Mouse (Mus musculus): ENCODE data around the gene Cep70. TPM values are rescaled to one million over a fixed set of nuclear protein-coding genes. Genes with fewer than 3 reads are reported as not detected.

Gene Cep70
- polyA plus RNA-seq, 1 experiment from 2014 or later, result 53.2 TPM

DNA sequence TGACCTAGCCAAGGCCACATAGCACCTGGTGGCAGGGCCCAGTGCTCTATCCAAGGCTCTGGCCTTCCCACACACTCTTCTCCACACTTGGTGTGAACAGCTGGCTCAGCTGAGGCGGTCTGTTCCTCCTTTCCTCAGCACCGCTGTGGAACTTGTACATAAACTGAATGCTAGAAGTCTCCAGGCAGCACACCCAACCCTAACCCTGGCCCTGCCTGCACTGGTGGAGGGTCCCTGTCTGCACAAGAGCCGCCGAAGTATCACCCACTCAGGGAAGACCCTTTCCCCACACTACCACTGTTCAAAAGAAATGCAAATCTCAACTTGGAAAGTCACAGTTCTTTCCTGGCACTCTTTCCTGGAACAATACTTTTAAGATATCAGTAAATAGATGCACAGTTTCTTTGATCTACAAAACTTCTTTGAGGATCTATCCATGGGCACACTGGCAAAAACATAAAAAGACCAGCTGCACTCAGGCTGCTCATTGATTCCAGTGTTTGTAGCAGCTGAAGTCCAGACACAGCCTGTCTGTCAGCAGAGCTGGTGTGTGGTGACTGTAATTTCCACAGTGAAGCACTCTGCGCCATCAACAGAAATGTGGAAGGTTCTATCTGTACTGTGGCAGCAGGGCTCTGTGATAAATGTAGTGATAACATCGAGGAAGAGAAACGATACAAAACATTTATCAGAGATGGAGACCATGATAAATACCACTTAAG is 82.2 kb downstream of the Cep70 start:
- no peaks in the 10 kb centered on the region for H3K9me3 ChIP-seq (replicated peaks; ENCODE audit: control insufficient read depth, low read length)
- H3K9ac ChIP-seq (replicated peaks; ENCODE audit: low read length), result no peak overlapping the region
- no peaks in the 10 kb centered on the region for H3K27me3 ChIP-seq (ENCODE audit: control insufficient read depth, insufficient read depth, low read length)
- no peak overlapping the region for H3K27ac ChIP-seq (replicated peaks; ENCODE audit: low read depth, low read length)
- no peaks in the 10 kb centered on the region for H3K4me1 ChIP-seq (ENCODE audit: control insufficient read depth, insufficient read depth, low read length)
- 92% methylated on average over 7 of the region's 7 CpGs for WGBS
- no peaks in the 10 kb centered on the region for H3K36me3 ChIP-seq (replicated peaks; ENCODE audit: control insufficient read depth, insufficient read depth, low read depth, low read length)
- DNase-seq (ENCODE audit: low spot score) (no peak), ATAC-seq (replicated peaks; ENCODE audit: insufficient number of reproducible peaks, low FRiP score, low TSS enrichment, low read depth) (no peak)
- H3K4me2 ChIP-seq (ENCODE audit: low read depth, low read length), result no peak overlapping the region
- no peak overlapping the region for H3K4me3 ChIP-seq (ENCODE audit: low read depth, low read length)

DNA sequence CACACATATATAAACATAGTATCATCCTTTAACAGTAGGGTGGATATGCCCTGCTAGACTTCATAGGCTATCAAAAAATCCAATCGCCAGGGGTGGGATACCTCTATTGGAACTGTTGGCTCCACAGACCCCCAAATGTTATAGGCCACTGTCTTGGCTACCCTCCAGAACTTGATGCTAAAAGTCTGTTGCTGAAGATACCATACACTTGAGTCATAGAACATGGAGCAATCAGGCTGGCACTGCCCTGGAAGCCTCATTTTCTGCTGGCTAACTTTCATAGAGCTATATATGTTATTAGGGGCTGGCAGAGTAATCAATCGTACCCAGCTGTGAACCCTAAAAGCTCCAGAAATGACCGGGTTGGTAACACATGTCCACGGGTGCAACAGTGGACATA is 82.8 kb downstream of the Cep70 start:
- Histone ChIP-seq H3K36me3 (replicated peaks; ENCODE audit: control insufficient read depth, insufficient read depth, low read depth, low read length) (no peaks in the 10 kb centered on the region), H3K4me1 (ENCODE audit: control insufficient read depth, insufficient read depth, low read length) (no peaks in the 10 kb centered on the region), H3K4me3 (ENCODE audit: low read depth, low read length) (no peak overlapping the region), H3K4me2 (ENCODE audit: low read depth, low read length) (no peak overlapping the region), H3K27me3 (ENCODE audit: control insufficient read depth, insufficient read depth, low read length) (no peaks in the 10 kb centered on the region), H3K27ac (replicated peaks; ENCODE audit: low read depth, low read length) (no peak overlapping the region), H3K9ac (replicated peaks; ENCODE audit: low read length) (no peak overlapping the region), H3K9me3 (replicated peaks; ENCODE audit: control insufficient read depth, low read length) (no peaks in the 10 kb centered on the region)
- WGBS, result 91% methylated on average over 4 of the region's 4 CpGs
- ATAC-seq (replicated peaks; ENCODE audit: insufficient number of reproducible peaks, low FRiP score, low TSS enrichment, low read depth) (no peak), DNase-seq (ENCODE audit: low spot score) (no peak)

DNA sequence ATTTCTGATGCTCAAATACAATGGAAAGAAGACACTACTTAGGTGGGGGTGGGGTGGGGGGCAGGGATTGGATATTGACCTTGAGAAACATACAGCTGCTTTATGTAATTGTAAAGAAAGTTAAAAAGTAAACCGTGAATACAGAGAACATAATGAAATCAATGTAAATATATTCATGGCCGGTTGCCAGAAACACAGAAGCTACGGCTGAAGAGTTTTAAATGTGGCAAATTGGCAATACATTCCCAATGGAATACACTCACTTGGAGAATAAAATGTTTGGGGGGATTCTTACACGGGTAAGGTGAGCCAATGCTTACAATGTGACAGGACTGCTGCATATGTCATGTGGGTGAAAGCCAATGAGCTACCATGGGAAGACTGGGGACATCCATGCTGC is 83.7 kb downstream of the Cep70 start:
- ATAC-seq (replicated peaks; ENCODE audit: insufficient number of reproducible peaks, low FRiP score, low TSS enrichment, low read depth), result no peak
- Histone ChIP-seq H3K27ac (replicated peaks; ENCODE audit: low read depth, low read length) (no peak overlapping the region), H3K4me1 (ENCODE audit: control insufficient read depth, insufficient read depth, low read length) (no peaks in the 10 kb centered on the region), H3K9ac (replicated peaks; ENCODE audit: low read length) (no peak overlapping the region), H3K4me3 (ENCODE audit: low read depth, low read length) (no peak overlapping the region), H3K9me3 (replicated peaks; ENCODE audit: control insufficient read depth, low read length) (no peaks in the 10 kb centered on the region), H3K27me3 (ENCODE audit: control insufficient read depth, insufficient read depth, low read length) (no peaks in the 10 kb centered on the region), H3K4me2 (ENCODE audit: low read depth, low read length) (no peak overlapping the region), H3K36me3 (replicated peaks; ENCODE audit: control insufficient read depth, insufficient read depth, low read depth, low read length) (no peaks in the 10 kb centered on the region)
- 82% methylated on average over 4 of the region's 4 CpGs for WGBS
- no peak for DNase-seq (ENCODE audit: low spot score)

DNA sequence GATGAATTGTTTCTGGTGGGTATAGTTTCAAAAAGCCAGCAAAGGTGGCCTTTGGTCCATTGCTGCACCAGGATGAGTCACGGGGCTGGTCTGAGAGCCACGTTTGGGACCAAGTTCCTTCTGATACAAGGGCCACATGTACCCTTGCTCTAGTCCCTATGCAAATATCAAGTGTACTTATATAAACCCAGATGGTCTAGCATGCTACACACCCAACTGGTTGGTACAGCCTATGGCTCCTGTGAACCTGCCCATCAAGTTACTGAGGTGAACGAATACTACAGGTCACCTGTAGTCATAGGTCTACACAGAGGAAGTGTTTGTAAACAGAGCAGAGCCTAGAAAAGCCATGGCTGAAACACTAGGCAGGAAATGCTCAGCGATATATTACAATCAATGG is 93.4 kb downstream of the Cep70 start:
- no peak overlapping the region for H3K4me2 ChIP-seq (ENCODE audit: low read depth, low read length)
- no peak overlapping the region for H3K9ac ChIP-seq (replicated peaks; ENCODE audit: low read length)
- no peaks in the 10 kb centered on the region for H3K36me3 ChIP-seq (replicated peaks; ENCODE audit: control insufficient read depth, insufficient read depth, low read depth, low read length)
- ATAC-seq (replicated peaks; ENCODE audit: insufficient number of reproducible peaks, low FRiP score, low TSS enrichment, low read depth) (no peak), DNase-seq (ENCODE audit: low spot score) (no peak)
- no peak overlapping the region for H3K27ac ChIP-seq (replicated peaks; ENCODE audit: low read depth, low read length)
- H3K27me3 ChIP-seq (ENCODE audit: control insufficient read depth, insufficient read depth, low read length), result no peaks in the 10 kb centered on the region
- H3K9me3 ChIP-seq (replicated peaks; ENCODE audit: control insufficient read depth, low read length), result no peaks in the 10 kb centered on the region
- no peaks in the 10 kb centered on the region for H3K4me1 ChIP-seq (ENCODE audit: control insufficient read depth, insufficient read depth, low read length)
- H3K4me3 ChIP-seq (ENCODE audit: low read depth, low read length), result no peak overlapping the region
- WGBS, result 90% methylated on average over 4 of the region's 4 CpGs

DNA sequence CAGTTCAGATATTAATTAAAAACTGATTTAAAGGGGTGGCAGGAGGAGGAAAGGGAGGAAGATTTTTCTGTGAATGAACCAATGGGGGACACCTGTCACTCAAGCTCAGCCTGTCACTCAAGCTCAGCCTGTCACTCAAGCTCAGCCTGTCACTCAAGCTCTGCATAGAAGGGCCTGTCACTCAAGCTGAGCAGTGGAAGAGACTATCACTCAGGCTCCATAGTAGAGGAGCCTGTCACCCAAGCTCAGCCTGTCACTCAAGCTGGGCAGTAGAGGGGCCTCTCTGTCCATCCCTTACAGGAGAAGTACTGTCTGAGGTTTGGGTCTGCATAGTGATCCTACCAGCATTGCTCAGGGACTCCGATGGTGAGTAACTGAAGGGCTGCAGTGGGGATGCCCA is 95.1 kb downstream of the Cep70 start:
- WGBS, result 90% methylated on average over 1 of the region's 1 CpGs
- H3K4me3 ChIP-seq (ENCODE audit: low read depth, low read length), result no peak overlapping the region
- no peak overlapping the region for H3K9ac ChIP-seq (replicated peaks; ENCODE audit: low read length)
- H3K27me3 ChIP-seq (ENCODE audit: control insufficient read depth, insufficient read depth, low read length), result no peaks in the 10 kb centered on the region
- no peaks in the 10 kb centered on the region for H3K9me3 ChIP-seq (replicated peaks; ENCODE audit: control insufficient read depth, low read length)
- no peak overlapping the region for H3K4me2 ChIP-seq (ENCODE audit: low read depth, low read length)
- H3K4me1 ChIP-seq (ENCODE audit: control insufficient read depth, insufficient read depth, low read length), result no peaks in the 10 kb centered on the region
- no peak overlapping the region for H3K27ac ChIP-seq (replicated peaks; ENCODE audit: low read depth, low read length)
- DNase-seq (ENCODE audit: low spot score) (no peak), ATAC-seq (replicated peaks; ENCODE audit: insufficient number of reproducible peaks, low FRiP score, low TSS enrichment, low read depth) (no peak; the same call in 1 of the 2 replicates)
- no peaks in the 10 kb centered on the region for H3K36me3 ChIP-seq (replicated peaks; ENCODE audit: control insufficient read depth, insufficient read depth, low read depth, low read length)

DNA sequence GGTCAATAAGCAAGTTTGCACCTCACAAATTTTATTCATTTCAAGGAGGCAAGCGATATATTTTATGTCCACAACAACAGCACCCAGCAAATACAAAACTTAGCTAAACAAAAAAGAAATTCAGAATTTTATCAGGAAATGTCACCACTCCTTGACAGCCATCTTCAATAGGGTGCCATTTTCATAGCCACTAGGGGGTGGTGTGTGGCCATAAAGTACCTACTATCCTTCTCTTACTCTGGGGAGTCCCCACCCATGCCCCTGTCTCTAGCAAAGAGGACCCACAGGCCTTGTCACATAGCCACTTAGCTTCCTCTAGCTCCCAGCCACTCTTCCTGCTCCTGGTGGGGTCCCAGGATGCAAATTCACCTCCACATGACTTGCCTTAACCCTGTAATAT is 96.0 kb downstream of the Cep70 start:
- Histone ChIP-seq H3K4me3 (ENCODE audit: low read depth, low read length) (no peak overlapping the region), H3K27me3 (ENCODE audit: control insufficient read depth, insufficient read depth, low read length) (no peaks in the 10 kb centered on the region), H3K4me1 (ENCODE audit: control insufficient read depth, insufficient read depth, low read length) (no peaks in the 10 kb centered on the region), H3K9me3 (replicated peaks; ENCODE audit: control insufficient read depth, low read length) (no peaks in the 10 kb centered on the region), H3K9ac (replicated peaks; ENCODE audit: low read length) (no peak overlapping the region), H3K4me2 (ENCODE audit: low read depth, low read length) (no peak overlapping the region), H3K36me3 (replicated peaks; ENCODE audit: control insufficient read depth, insufficient read depth, low read depth, low read length) (no peaks in the 10 kb centered on the region), H3K27ac (replicated peaks; ENCODE audit: low read depth, low read length) (no peak overlapping the region)
- DNase-seq (ENCODE audit: low spot score) (no peak), ATAC-seq (replicated peaks; ENCODE audit: insufficient number of reproducible peaks, low FRiP score, low TSS enrichment, low read depth) (no peak)
- 91% methylated on average over 1 of the region's 1 CpGs for WGBS

DNA sequence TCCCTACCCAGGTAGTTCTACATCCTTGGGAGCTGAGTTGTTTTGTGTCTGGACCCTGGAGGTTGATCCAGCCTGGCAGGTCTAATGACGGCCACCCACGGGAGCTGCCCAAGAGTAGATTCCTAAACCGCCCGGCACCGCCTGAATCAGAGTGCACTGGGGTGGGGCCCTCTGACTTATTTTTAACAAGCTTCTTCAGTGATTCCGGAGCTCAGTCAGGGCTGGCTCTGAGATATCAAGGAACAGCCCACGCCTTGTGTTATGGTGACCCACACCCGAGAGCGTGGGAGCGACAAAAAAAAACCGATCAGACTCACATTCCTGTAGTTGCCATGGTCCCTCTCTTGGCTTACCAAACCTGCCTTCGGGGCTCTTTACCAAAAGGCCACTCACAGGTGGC is 97.0 kb downstream of the Cep70 start:
- 86% methylated on average over 12 of the region's 12 CpGs for WGBS
- no peak for DNase-seq (ENCODE audit: low spot score)
- H3K36me3 ChIP-seq (replicated peaks; ENCODE audit: control insufficient read depth, insufficient read depth, low read depth, low read length), result no peaks in the 10 kb centered on the region
- H3K4me2 ChIP-seq (ENCODE audit: low read depth, low read length), result no peak overlapping the region
- no peaks in the 10 kb centered on the region for H3K4me1 ChIP-seq (ENCODE audit: control insufficient read depth, insufficient read depth, low read length)
- no peaks in the 10 kb centered on the region for H3K9me3 ChIP-seq (replicated peaks; ENCODE audit: control insufficient read depth, low read length)
- no peak overlapping the region for H3K9ac ChIP-seq (replicated peaks; ENCODE audit: low read length)
- no peak overlapping the region for H3K27ac ChIP-seq (replicated peaks; ENCODE audit: low read depth, low read length)
- no peak overlapping the region for H3K4me3 ChIP-seq (ENCODE audit: low read depth, low read length)
- no peaks in the 10 kb centered on the region for H3K27me3 ChIP-seq (ENCODE audit: control insufficient read depth, insufficient read depth, low read length)
- ATAC-seq (replicated peaks; ENCODE audit: insufficient number of reproducible peaks, low FRiP score, low TSS enrichment, low read depth), result no peak

DNA sequence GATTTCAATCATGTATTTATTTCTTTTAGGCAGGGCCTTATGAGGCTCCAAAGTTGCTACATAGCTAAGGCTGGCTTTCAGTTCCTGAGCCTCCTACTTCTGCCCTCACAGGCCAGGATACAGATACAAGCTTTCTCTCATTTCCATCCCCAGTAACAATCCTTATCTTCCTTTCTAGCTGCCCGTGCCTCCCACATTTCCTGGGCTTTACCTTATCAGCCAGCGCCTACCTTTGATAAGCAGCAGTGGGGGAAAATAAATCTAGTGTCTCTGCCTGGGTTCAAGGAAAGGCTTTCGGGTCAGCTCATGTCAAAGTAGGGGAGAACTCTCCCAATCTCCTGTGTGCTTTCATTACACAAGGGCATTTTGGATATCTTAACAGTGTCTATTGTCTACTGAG is 98.4 kb downstream of the Cep70 start:
- no peak overlapping the region for H3K27ac ChIP-seq (replicated peaks; ENCODE audit: low read depth, low read length)
- no peak overlapping the region for H3K4me2 ChIP-seq (ENCODE audit: low read depth, low read length)
- no peaks in the 10 kb centered on the region for H3K36me3 ChIP-seq (replicated peaks; ENCODE audit: control insufficient read depth, insufficient read depth, low read depth, low read length)
- H3K27me3 ChIP-seq (ENCODE audit: control insufficient read depth, insufficient read depth, low read length), result no peaks in the 10 kb centered on the region
- no peak overlapping the region for H3K4me3 ChIP-seq (ENCODE audit: low read depth, low read length)
- H3K9me3 ChIP-seq (replicated peaks; ENCODE audit: control insufficient read depth, low read length), result no peaks in the 10 kb centered on the region
- 78% methylated on average over 3 of the region's 3 CpGs for WGBS
- no peak overlapping the region for H3K9ac ChIP-seq (replicated peaks; ENCODE audit: low read length)
- H3K4me1 ChIP-seq (ENCODE audit: control insufficient read depth, insufficient read depth, low read length), result no peaks in the 10 kb centered on the region
- DNase-seq (ENCODE audit: low spot score) (no peak), ATAC-seq (replicated peaks; ENCODE audit: insufficient number of reproducible peaks, low FRiP score, low TSS enrichment, low read depth) (no peak)
